Mouse (Mus musculus) hindbrain, embryonic 14.5 days (tissue): ENCODE results near the gene Tulp2. TPM values are rescaled to one million over a fixed set of nuclear protein-coding genes. Genes with fewer than 3 reads are reported as not detected.

Experiments used
- ATAC-seq: fragments of 200-750 bp; cut with Nextera tagmentation; 2 replicates; pipeline ENCODE4 v1.8.0; 2017; ENCODE audit warnings: moderate number of reproducible peaks, mild to moderate bottlenecking, moderate TSS enrichment, moderate library complexity; ENCODE audit not compliant: low FRiP score
- DNase-seq: peaks from one replicate; pipeline ENCODE4 v3.0.0-alpha.2; 2015; ENCODE audit warnings: low spot score
- H3K27ac ChIP-seq: fragments of 300-500 bp; sonication (generic); 2 replicates; pipeline ENCODE4 v1.5.1; 2014; ENCODE audit warnings: mild to moderate bottlenecking, moderate library complexity
- H3K27me3 ChIP-seq: fragments of 300-500 bp; sonication (generic); 2 replicates; pipeline ENCODE4 v1.6.1; 2014; ENCODE audit warnings: mild to moderate bottlenecking, low read length, mixed read lengths; ENCODE audit not compliant: control insufficient read depth, insufficient read depth
- H3K36me3 ChIP-seq: fragments of 300-500 bp; sonication (generic); replicated peaks from 2 replicates; pipeline ENCODE4 v1.6.1; 2014; ENCODE audit not compliant: control insufficient read depth, insufficient read depth
- H3K4me1 ChIP-seq: fragments of 300-500 bp; sonication (generic); replicated peaks from 2 replicates; pipeline ENCODE4 v1.6.1; 2014; ENCODE audit warnings: antibody characterized with exemption, low read length, mixed read lengths; ENCODE audit not compliant: control insufficient read depth, insufficient read depth
- H3K4me2 ChIP-seq: fragments of 300-500 bp; sonication (generic); replicated peaks from 2 replicates; pipeline ENCODE4 v1.6.1; 2014; ENCODE audit warnings: mild to moderate bottlenecking, moderate library complexity
- H3K4me3 ChIP-seq: fragments of 300-500 bp; sonication (generic); replicated peaks from 2 replicates; pipeline ENCODE4 v1.5.1; 2014; ENCODE audit warnings: mild to moderate bottlenecking, low read length
- H3K9ac ChIP-seq: fragments of 300-500 bp; sonication (generic); 2 replicates; pipeline ENCODE4 v1.6.1; 2014
- H3K9me3 ChIP-seq: fragments of 300-500 bp; sonication (generic); 2 replicates; pipeline ENCODE4 v1.6.1; 2016; ENCODE audit warnings: low read length; ENCODE audit not compliant: control insufficient read depth
- WGBS: fragments of 180-500 bp; shearing (Covaris S2); extraction: QIAGEN DNeasy Blood & Tissue Kit; methylation state at CpG from one replicate; pipeline ENCODE4 v1.1.7; 2014; 5-methylcytosine and 5-hydroxymethylcytosine counted together
- polyA plus RNA-seq: library from polyadenylated mRNA; unstranded; fragments of >200 nt; fragmentation: Nextera tagmentation; extraction: Ambion mirVana; gene quantifications from 2 replicates; pipeline ENCODE4 v1.2.1, GENCODE M21; 2014

The Tulp2 gene
- polyA plus RNA-seq, 1 experiment from 2014 or later: 0.35 TPM

GRCm38 (mm10) chr7:45491264-45491663, 9.6 kb downstream of the Tulp2 start:
- ATAC-seq: no peak
- WGBS: 21% methylated on average over 3 of the region's 3 CpGs
- Histone ChIP-seq H3K27ac (no peak overlapping the region), H3K4me3 (no peak overlapping the region), H3K4me2 (no peak overlapping the region), H3K4me1 (peaks cover 11% of the 10 kb centered on the region; the same call in 1 of the 2 replicates), H3K36me3 (peaks cover 44% of the 10 kb centered on the region), H3K9me3 (no peaks in the 10 kb centered on the region), H3K9ac (no peak overlapping the region), H3K27me3 (no peaks in the 10 kb centered on the region)
- DNase-seq: no peak

- DNase-seq (no peak), ATAC-seq (no peak)
- Histone ChIP-seq H3K4me2 (no peak overlapping the region), H3K4me1 (peaks cover 11% of the 10 kb centered on the region; the same call in 1 of the 2 replicates), H3K27ac (no peak overlapping the region), H3K9me3 (no peaks in the 10 kb centered on the region), H3K9ac (no peak overlapping the region), H3K36me3 (peaks cover 54% of the 10 kb centered on the region), H3K4me3 (no peak overlapping the region), H3K27me3 (no peaks in the 10 kb centered on the region)
- WGBS: 93% methylated on average over 8 of the region's 8 CpGs
Measured at GRCm38 (mm10) chr7:45492225-45492844, 10.7 kb downstream of the Tulp2 start.

GRCm38 (mm10) chr7:45492951-45493350, 11.3 kb downstream of the Tulp2 start:
- Histone ChIP-seq H3K4me3 (no peak overlapping the region), H3K27me3 (no peaks in the 10 kb centered on the region), H3K4me1 (peaks cover 11% of the 10 kb centered on the region; the same call in 1 of the 2 replicates), H3K9ac (no peak overlapping the region), H3K27ac (no peak overlapping the region), H3K9me3 (no peaks in the 10 kb centered on the region), H3K4me2 (no peak overlapping the region), H3K36me3 (peaks cover 61% of the 10 kb centered on the region)
- no peak for ATAC-seq
- DNase-seq: no peak
- WGBS: 98% methylated on average over 5 of the region's 5 CpGs

- ATAC-seq (no peak), DNase-seq (no peak)
- no peaks in the 10 kb centered on the region for H3K9me3 ChIP-seq
- WGBS: 82% methylated on average over 9 of the region's 9 CpGs
- no peak overlapping the region for H3K9ac ChIP-seq
- peaks cover 77% of the 10 kb centered on the region for H3K36me3 ChIP-seq
- peaks cover 4% of the 10 kb centered on the region; the same call in 1 of the 2 replicates for H3K4me1 ChIP-seq
- H3K27me3 ChIP-seq: no peaks in the 10 kb centered on the region
- no peak overlapping the region for H3K4me2 ChIP-seq
- no peak overlapping the region for H3K27ac ChIP-seq
- H3K4me3 ChIP-seq: no peak overlapping the region
Measured at GRCm38 (mm10) chr7:45494548-45494947, 12.9 kb downstream of the Tulp2 start.

- H3K4me1 ChIP-seq: no peaks in the 10 kb centered on the region
- WGBS: 96% methylated on average over 6 of the region's 6 CpGs
- H3K9me3 ChIP-seq: no peaks in the 10 kb centered on the region
- H3K27me3 ChIP-seq: no peaks in the 10 kb centered on the region
- no peak overlapping the region for H3K4me2 ChIP-seq
- H3K9ac ChIP-seq: no peak overlapping the region
- no peak overlapping the region for H3K4me3 ChIP-seq
- DNase-seq (no peak), ATAC-seq (no peak)
- H3K36me3 ChIP-seq: peaks cover 90% of the 10 kb centered on the region
- no peak overlapping the region for H3K27ac ChIP-seq
Measured at GRCm38 (mm10) chr7:45498427-45498826, 16.8 kb downstream of the Tulp2 start.

- DNase-seq: no peak
- peaks cover 34% of the 10 kb centered on the region for H3K36me3 ChIP-seq
Measured at GRCm38 (mm10) chr7:45507583-45507982, 25.9 kb downstream of the Tulp2 start.

GRCm38 (mm10) chr7:45508561-45508960, 26.9 kb downstream of the Tulp2 start:
- no peaks in the 10 kb centered on the region for H3K9me3 ChIP-seq
- no peak for DNase-seq
- peaks cover 27% of the 10 kb centered on the region for H3K36me3 ChIP-seq
- 82% methylated on average over 6 of the region's 6 CpGs for WGBS
- no peak for ATAC-seq
- no peak overlapping the region for H3K4me3 ChIP-seq
- H3K9ac ChIP-seq: no peak overlapping the region
- H3K4me2 ChIP-seq: peak overlapping the region; percentile 94; the same call in 1 of the 2 replicates
- H3K27ac ChIP-seq: no peak overlapping the region
- H3K27me3 ChIP-seq: no peaks in the 10 kb centered on the region
- H3K4me1 ChIP-seq: peaks cover 13% of the 10 kb centered on the region

More at GRCm38 (mm10) chr7:45507583-45507982, 25.9 kb downstream of the Tulp2 start:
- H3K4me1 ChIP-seq: peaks cover 13% of the 10 kb centered on the region
- H3K27me3 ChIP-seq: no peaks in the 10 kb centered on the region
- H3K4me3 ChIP-seq: no peak overlapping the region
- H3K9me3 ChIP-seq: no peaks in the 10 kb centered on the region
- no peak overlapping the region for H3K9ac ChIP-seq
- WGBS: 93% methylated on average over 6 of the region's 6 CpGs
- no peak overlapping the region for H3K4me2 ChIP-seq
- H3K27ac ChIP-seq: no peak overlapping the region
- ATAC-seq: no peak

- Histone ChIP-seq H3K4me3 (peak overlapping the region; percentile 51), H3K4me2 (peak overlapping the region; percentile 94), H3K27ac (peak overlapping the region; percentile 39; the same call in 1 of the 2 replicates), H3K36me3 (peaks cover 27% of the 10 kb centered on the region), H3K9ac (peak overlapping the region; percentile 65), H3K27me3 (no peaks in the 10 kb centered on the region), H3K9me3 (no peaks in the 10 kb centered on the region), H3K4me1 (peaks cover 13% of the 10 kb centered on the region)
- WGBS: 43% methylated on average over 19 of the region's 19 CpGs
- ATAC-seq (peak; percentile 9; the same call in 1 of the 2 replicates), DNase-seq (no peak)
Measured at GRCm38 (mm10) chr7:45509181-45509882, 27.7 kb downstream of the Tulp2 start.

- Histone ChIP-seq H3K4me2 (peak within 1 kb of the TSS; percentile 94), H3K36me3 (peaks cover 27% of the 10 kb centered on the region), H3K9ac (peak within 1 kb of the TSS; percentile 65), H3K4me1 (peaks cover 13% of the 10 kb centered on the region), H3K27me3 (no peaks in the 10 kb centered on the region), H3K4me3 (peak within 1 kb of the TSS; percentile 51), H3K9me3 (no peaks in the 10 kb centered on the region), H3K27ac (peak within 1 kb of the TSS; percentile 39)
- 1% methylated on average over 44 of the region's 44 CpGs for WGBS
- ATAC-seq (peak; percentile 90), DNase-seq (peak; percentile 91)
Measured at GRCm38 (mm10) chr7:45509912-45510787, 28.5 kb downstream of the Tulp2 start, which contains the start of gene Nucb1. Nucb1 (minus strand) TSS chr7:45510406.
